Mouse (Mus musculus) ES-E14 (cell line): ENCODE data around the gene Rbmx2. TPM values are rescaled to one million over a fixed set of nuclear protein-coding genes. Genes with fewer than 3 reads are reported as not detected.

ENCODE experiments used
- DNase-seq: peaks from one replicate; pipeline ENCODE4 v3.0.0-alpha.2; 2013; ENCODE audit warnings: low read depth, low spot score
- H3K27ac ChIP-seq: 2 replicates; pipeline ENCODE4 v1.5.1; 2012; ENCODE audit warnings: low read depth, mild to moderate bottlenecking, low read length, moderate library complexity, mixed read lengths; ENCODE audit not compliant: poor library complexity, insufficient read depth, severe bottlenecking
- H3K36me3 ChIP-seq: 2 replicates; pipeline ENCODE4 v1.6.1; 2012; ENCODE audit warnings: mild to moderate bottlenecking, low read length, moderate library complexity, mixed read lengths; ENCODE audit not compliant: control insufficient read depth, poor library complexity, insufficient read depth, severe bottlenecking
- H3K4me1 ChIP-seq, 2 experiments: fragments of 150-350 bp in 1 of 2; sonication (generic) in 1 of 2; 2 replicates each; pipeline ENCODE4 v1.6.1; 2012; ENCODE audit warnings: low read length in 2 of 2, mild to moderate bottlenecking in 1 of 2, mixed read lengths in 1 of 2; ENCODE audit not compliant: control insufficient read depth in 2 of 2, insufficient read depth in 2 of 2, poor library complexity in 1 of 2
- H3K4me3 ChIP-seq, 2 experiments: fragments of 150-350 bp in 1 of 2; sonication (generic) in 1 of 2; 2 replicates each; pipeline ENCODE4 v1.5.1; 2012; ENCODE audit warnings: low read length in 2 of 2, low read depth in 1 of 2, mild to moderate bottlenecking in 1 of 2, mixed read lengths in 1 of 2; ENCODE audit not compliant: insufficient read depth in 1 of 2, poor library complexity in 1 of 2, severe bottlenecking in 1 of 2
- H3K9ac ChIP-seq: 2 replicates; pipeline ENCODE4 v1.6.1; 2012; ENCODE audit warnings: low read depth, mild to moderate bottlenecking, low read length, mixed read lengths; ENCODE audit not compliant: poor library complexity, insufficient read depth, severe bottlenecking
- H3K9me3 ChIP-seq: fragments of 150-350 bp; sonication (generic); 2 replicates; pipeline ENCODE4 v1.6.1; 2012; ENCODE audit warnings: low read depth, mild to moderate bottlenecking, low read length; ENCODE audit not compliant: control insufficient read depth, insufficient read depth
- CHD2 ChIP-seq: IDR thresholded peaks from 2 replicates; pipeline ENCODE4 v1.6.1; 2014; ENCODE audit warnings: mild to moderate bottlenecking, low read depth, low read length, inconsistent platforms
- HCFC1 ChIP-seq: IDR thresholded peaks from 2 replicates; pipeline ENCODE4 v1.6.1; 2012; ENCODE audit warnings: low read length, inconsistent platforms, borderline replicate concordance; ENCODE audit not compliant: insufficient read depth
- MAFK ChIP-seq: IDR thresholded peaks from 2 replicates; pipeline ENCODE4 v1.6.1; 2014; ENCODE audit warnings: mild to moderate bottlenecking, low read depth, low read length, inconsistent platforms; ENCODE audit not compliant: insufficient read depth
- ZC3H11A ChIP-seq: IDR thresholded peaks from 2 replicates; pipeline ENCODE4 v1.6.1; 2012; ENCODE audit warnings: low read depth, mild to moderate bottlenecking, inconsistent platforms, low read length, borderline replicate concordance
- ZNF384 ChIP-seq: IDR thresholded peaks from 2 replicates; pipeline ENCODE4 v1.6.1; 2012; ENCODE audit warnings: low read depth, low read length, inconsistent platforms
- in situ Hi-C, 2 experiments: fragments of 600-800 bp; cut with MboI; formaldehyde crosslinking; loops; one replicate each; pipeline ENCODE4 v1.15.1; 2025; ENCODE audit warnings: low sequenced_read_pairs in 2 of 2, inconsistent platforms in 1 of 2; ENCODE audit not compliant: unreplicated experiment in 2 of 2
- total RNA-seq: library from RNA; depleted of rRNA; stranded (reverse); fragments of 300-350 nt; gene quantifications from 2 replicates; pipeline ENCODE4 v1.2.3, GENCODE M21; 2012; rRNA removed

The Rbmx2 gene
- 10.6 and 18.4 TPM in 2 replicates for total RNA-seq

- no peaks in the 10 kb centered on the region for H3K9me3 ChIP-seq
- H3K4me1 ChIP-seq: 0 out of 4 replicates have a peak, but pooled peaks cover 0 to 4% of the 10 kb centered on the region in 2 experiments
- no peaks in the 10 kb centered on the region for H3K36me3 ChIP-seq
- TF ChIP-seq MAFK: no peak
- no peak for TF ChIP-seq CHD2
- peak within 1 kb of the TSS; percentile 88 to 97 for H3K4me3 ChIP-seq
- peak; percentile 78 for DNase-seq
- H3K27ac ChIP-seq: peak within 1 kb of the TSS; percentile 71; the same call in 1 of the 2 replicates
- in situ Hi-C loops: no loop called here
- peak within 1 kb of the TSS; percentile 97 for H3K9ac ChIP-seq
Observed at GRCm38 (mm10) chrX:48694864-48695371, at the start of gene Rbmx2. Gene Rbmx2, plus strand, starts transcription at chrX:48695004.

DNA sequence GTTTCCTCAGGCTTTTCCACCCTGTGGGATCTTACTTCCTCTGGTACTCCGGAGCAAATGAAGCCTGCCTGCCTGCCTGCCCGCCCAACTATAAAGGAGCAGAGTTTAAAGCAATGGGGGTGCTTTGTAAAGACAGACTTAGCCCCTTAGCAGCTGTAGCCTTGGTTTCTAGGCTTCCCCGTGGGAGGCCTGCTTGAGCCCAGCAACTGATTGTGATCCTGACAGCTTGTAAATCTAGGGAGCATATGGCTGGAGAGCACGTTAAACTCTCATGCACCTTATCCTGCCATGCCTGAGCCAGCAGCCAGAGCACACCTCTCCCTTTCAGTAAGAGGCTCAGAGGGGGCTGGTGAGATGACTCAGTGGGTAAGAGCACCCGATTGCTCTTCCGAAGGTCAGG lies 28.0 kb upstream of the Rbmx2 start:
- H3K9me3 ChIP-seq: no peaks in the 10 kb centered on the region
- H3K27ac ChIP-seq: no peak overlapping the region
- no peak overlapping the region for H3K4me3 ChIP-seq
- in situ Hi-C loops: loop anchor here in 1 of 2 experiments (25.0 kb wide), 1 partner anchor 645 kb away; no protein-coding TSS in a partner anchor
- H3K9ac ChIP-seq: no peak overlapping the region
- no peak for TF ChIP-seq CHD2
- TF ChIP-seq MAFK: no peak
- TF ChIP-seq ZNF384: no peak
- TF ChIP-seq HCFC1: no peak
- no peak for TF ChIP-seq ZC3H11A
- H3K4me1 ChIP-seq: no peaks in the 10 kb centered on the region
- H3K36me3 ChIP-seq: no peaks in the 10 kb centered on the region
- DNase-seq: no peak

DNA sequence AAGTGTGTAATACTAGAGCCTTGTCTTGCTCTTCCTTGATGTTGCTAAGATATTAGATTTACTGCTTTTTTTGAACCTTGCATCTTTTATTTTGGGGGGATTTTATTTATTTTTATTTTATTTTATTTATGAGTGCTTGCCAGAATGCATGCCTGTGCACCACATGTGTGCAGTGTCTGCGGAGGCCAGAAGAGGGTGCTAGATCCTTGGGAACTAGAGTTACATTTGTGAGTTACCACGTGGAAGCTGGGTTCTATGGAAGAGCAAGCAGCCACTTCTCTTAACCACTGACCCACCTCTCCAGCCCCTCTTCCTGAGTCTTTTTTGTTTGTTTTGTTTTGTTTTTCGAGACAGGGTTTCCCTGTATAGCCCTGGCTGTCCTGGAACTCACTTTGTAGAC lies 25.2 kb upstream of the Rbmx2 start:
- H3K27ac ChIP-seq: no peak overlapping the region
- no peaks in the 10 kb centered on the region for H3K36me3 ChIP-seq
- DNase-seq: peak; percentile 36
- H3K4me1 ChIP-seq: no peaks in the 10 kb centered on the region
- in situ Hi-C loops: loop anchor here in 1 of 2 experiments (25.0 kb wide), 1 partner anchor 643 kb away; no protein-coding TSS in a partner anchor
- no peak overlapping the region for H3K9ac ChIP-seq
- no peak overlapping the region for H3K4me3 ChIP-seq
- H3K9me3 ChIP-seq: no peaks in the 10 kb centered on the region
- no peak for TF ChIP-seq CHD2
- no peak for TF ChIP-seq HCFC1
- TF ChIP-seq MAFK: no peak
- 0 out of 2 replicates have a peak, but pooled peaks have one; percentile 23 for TF ChIP-seq ZC3H11A
- TF ChIP-seq ZNF384: no peak

GRCm38 (mm10) chrX:48671714-48672113 lies 23.1 kb upstream of the Rbmx2 start:
- Histone ChIP-seq H3K27ac (no peak overlapping the region), H3K4me1 (no peaks in the 10 kb centered on the region), H3K9ac (no peak overlapping the region), H3K4me3 (no peak overlapping the region), H3K36me3 (no peaks in the 10 kb centered on the region), H3K9me3 (no peaks in the 10 kb centered on the region)
- in situ Hi-C loops: loop anchor here in 1 of 2 experiments (25.0 kb wide), 1 partner anchor 641 kb away; no protein-coding TSS in a partner anchor
- TF ChIP-seq CHD2: no peak
- no peak for TF ChIP-seq ZNF384
- TF ChIP-seq HCFC1: no peak
- no peak for TF ChIP-seq ZC3H11A
- no peak for TF ChIP-seq MAFK
- DNase-seq: no peak
